Mouse (Mus musculus) midbrain, embryonic 14.5 days (tissue): ENCODE measurements around the gene Gpr137c. TPM values are rescaled to one million over a fixed set of nuclear protein-coding genes. Genes with fewer than 3 reads are reported as not detected.

Experiments
- ATAC-seq: fragments of 200-750 bp; cut with Nextera tagmentation; 2 replicates; pipeline ENCODE4 v1.8.0; 2017; ENCODE audit warnings: moderate number of reproducible peaks, moderate library complexity; ENCODE audit not compliant: low FRiP score, low TSS enrichment
- DNase-seq: peaks from one replicate; pipeline ENCODE4 v3.0.0-alpha.2; 2015
- H3K27ac ChIP-seq: fragments of 300-500 bp; sonication (generic); replicated peaks from 2 replicates; pipeline ENCODE4 v1.5.1; 2014; ENCODE audit warnings: mild to moderate bottlenecking, low read depth, low read length, moderate library complexity
- H3K27me3 ChIP-seq: fragments of 300-500 bp; sonication (generic); 2 replicates; pipeline ENCODE4 v1.6.1; 2014; ENCODE audit warnings: low read length, control low read depth, mixed read lengths; ENCODE audit not compliant: control insufficient read depth, insufficient read depth
- H3K36me3 ChIP-seq: fragments of 300-500 bp; sonication (generic); 2 replicates; pipeline ENCODE4 v1.6.1; 2014; ENCODE audit warnings: low read length, control low read depth; ENCODE audit not compliant: control insufficient read depth, insufficient read depth
- H3K4me1 ChIP-seq: fragments of 300-500 bp; sonication (generic); 2 replicates; pipeline ENCODE4 v1.6.1; 2014; ENCODE audit warnings: mild to moderate bottlenecking, antibody characterized with exemption, low read length, control low read depth; ENCODE audit not compliant: control insufficient read depth, insufficient read depth
- H3K4me2 ChIP-seq: fragments of 300-500 bp; sonication (generic); 2 replicates; pipeline ENCODE4 v1.6.1; 2014; ENCODE audit warnings: mild to moderate bottlenecking, low read length, moderate library complexity
- H3K4me3 ChIP-seq: fragments of 300-500 bp; sonication (generic); replicated peaks from 2 replicates; pipeline ENCODE4 v1.5.1; 2014; ENCODE audit warnings: low read depth, low read length
- H3K9ac ChIP-seq: fragments of 300-500 bp; sonication (generic); replicated peaks from 2 replicates; pipeline ENCODE4 v1.6.1; 2014; ENCODE audit warnings: mild to moderate bottlenecking, low read length, moderate library complexity
- H3K9me3 ChIP-seq: fragments of 300-500 bp; sonication (generic); 2 replicates; pipeline ENCODE4 v1.6.1; 2016; ENCODE audit warnings: low read length, control low read depth, mixed read lengths; ENCODE audit not compliant: control insufficient read depth
- WGBS: fragments of 180-500 bp; shearing (Covaris S2); extraction: QIAGEN DNeasy Blood & Tissue Kit; methylation state at CpG from one replicate; pipeline ENCODE4 v1.1.7; 2014; 5-methylcytosine and 5-hydroxymethylcytosine counted together
- polyA plus RNA-seq: library from polyadenylated mRNA; unstranded; fragments of >200 nt; fragmentation: Nextera tagmentation; extraction: Ambion mirVana; gene quantifications from 2 replicates; pipeline ENCODE4 v1.2.1, GENCODE M21; 2014

Gpr137c gene
- polyA plus RNA-seq, 1 experiment from 2014 or later: 21.1 TPM

DNA sequence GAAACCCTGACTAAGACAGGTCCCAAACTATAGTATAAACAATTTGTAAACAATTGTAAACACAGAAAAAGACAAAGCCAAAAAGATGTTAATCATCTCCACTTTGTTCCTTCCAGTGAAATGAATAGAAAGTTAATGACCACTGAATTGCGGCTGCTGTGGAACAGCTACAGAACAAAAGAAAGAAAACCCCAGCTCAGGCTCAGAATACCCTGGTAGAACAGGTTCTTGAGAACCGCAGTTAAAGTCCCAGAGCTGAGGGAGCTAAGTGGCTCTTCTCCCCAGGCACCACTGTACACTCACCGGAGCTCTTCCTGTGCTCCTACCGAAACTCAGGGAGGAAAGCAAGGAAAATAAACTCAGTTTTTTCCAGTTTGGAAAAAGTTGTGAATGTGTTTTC lies 8.8 kb upstream of the Gpr137c start:
- H3K4me2 ChIP-seq: no peak overlapping the region
- H3K4me3 ChIP-seq: no peak overlapping the region
- no peak overlapping the region for H3K27ac ChIP-seq
- peaks cover 34% of the 10 kb centered on the region for H3K36me3 ChIP-seq
- no peaks in the 10 kb centered on the region for H3K27me3 ChIP-seq
- H3K9me3 ChIP-seq: no peaks in the 10 kb centered on the region
- H3K9ac ChIP-seq: no peak overlapping the region
- no peaks in the 10 kb centered on the region for H3K4me1 ChIP-seq
- no peak for DNase-seq
- ATAC-seq: no peak
- WGBS: 75% methylated on average over 4 of the region's 4 CpGs

GRCm38 (mm10) chr14:45211431-45211830 lies 8.1 kb upstream of the Gpr137c start:
- 96% methylated on average over 1 of the region's 1 CpGs for WGBS

DNA sequence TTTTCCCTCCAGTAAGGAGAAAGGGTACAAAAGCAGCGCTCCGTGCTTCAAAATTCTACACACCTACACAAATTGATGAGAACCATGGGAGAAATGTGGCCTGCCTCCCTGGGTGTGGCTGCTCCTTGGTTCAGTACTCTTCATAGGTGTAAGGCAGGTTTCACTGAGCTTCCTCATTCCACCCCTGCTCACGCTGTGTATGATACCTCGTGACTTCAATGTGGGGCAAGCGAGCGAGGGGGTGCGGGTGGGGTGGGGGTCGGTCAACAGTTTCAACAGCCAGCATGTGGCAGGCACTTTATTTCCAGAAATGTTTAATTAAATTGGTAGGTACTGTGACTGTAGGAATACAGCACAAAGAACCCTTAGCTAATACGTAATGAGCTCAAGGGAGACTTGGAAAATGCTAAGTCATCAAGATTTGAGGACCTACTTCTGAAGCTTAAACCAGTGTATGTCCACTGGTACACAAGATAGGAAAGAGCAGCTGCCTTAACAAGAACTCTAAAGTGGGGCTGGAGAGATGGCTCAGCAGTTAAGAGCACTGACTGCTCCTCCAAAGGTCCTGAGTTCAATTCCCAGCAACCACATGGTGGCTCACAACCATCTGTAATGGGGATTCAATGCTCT lies 2.7 kb upstream of the Gpr137c start:
- Histone ChIP-seq H3K9ac (no peak overlapping the region), H3K27ac (no peak overlapping the region), H3K36me3 (peaks cover 7% of the 10 kb centered on the region; the same call in 1 of the 2 replicates), H3K4me1 (peaks cover 11% of the 10 kb centered on the region), H3K4me3 (no peak overlapping the region), H3K4me2 (no peak overlapping the region), H3K9me3 (no peaks in the 10 kb centered on the region), H3K27me3 (no peaks in the 10 kb centered on the region)
- ATAC-seq (no peak), DNase-seq (no peak)
- WGBS: 94% methylated on average over 9 of the region's 9 CpGs

More at GRCm38 (mm10) chr14:45211431-45211830, 8.1 kb upstream of the Gpr137c start:
- no peak overlapping the region for H3K9ac ChIP-seq
- H3K36me3 ChIP-seq: peaks cover 32% of the 10 kb centered on the region
- no peak for ATAC-seq
- no peak overlapping the region for H3K4me2 ChIP-seq
- H3K4me1 ChIP-seq: no peaks in the 10 kb centered on the region
- no peak overlapping the region for H3K4me3 ChIP-seq
- DNase-seq: no peak
- H3K27me3 ChIP-seq: no peaks in the 10 kb centered on the region
- H3K27ac ChIP-seq: no peak overlapping the region
- H3K9me3 ChIP-seq: no peaks in the 10 kb centered on the region

- Histone ChIP-seq H3K27me3 (no peaks in the 10 kb centered on the region), H3K9ac (peak overlapping the region; percentile 65; the same call in 1 of the 2 replicates), H3K27ac (no peak overlapping the region), H3K9me3 (no peaks in the 10 kb centered on the region), H3K4me2 (peak overlapping the region; percentile 72), H3K4me3 (peak overlapping the region; percentile 73), H3K36me3 (0 out of 2 replicates have a peak, but pooled peaks cover 4% of the 10 kb centered on the region), H3K4me1 (peaks cover 14% of the 10 kb centered on the region)
- 88% methylated on average over 4 of the region's 4 CpGs for WGBS
- ATAC-seq (no peak), DNase-seq (no peak)
Measured at GRCm38 (mm10) chr14:45217693-45218092, 1.8 kb upstream of the Gpr137c start.

- Histone ChIP-seq H3K4me2 (peak within 1 kb of the TSS; percentile 72), H3K9ac (peak within 1 kb of the TSS; percentile 85), H3K27me3 (no peaks in the 10 kb centered on the region), H3K4me1 (peaks cover 14% of the 10 kb centered on the region), H3K4me3 (peak within 1 kb of the TSS; percentile 73), H3K36me3 (no peaks in the 10 kb centered on the region), H3K27ac (peak within 1 kb of the TSS; percentile 95), H3K9me3 (no peaks in the 10 kb centered on the region)
- ATAC-seq (peak; percentile 47), DNase-seq (peak; percentile 93)
- under 1% methylated on average over 59 of the region's 59 CpGs for whole genome bisulfite sequencing
Measured at GRCm38 (mm10) chr14:45220090-45220956, 806 bp downstream of the Gpr137c start, which contains the start of gene Txndc16. Gene Txndc16 (minus strand): TSS chr14:45220328.

DNA sequence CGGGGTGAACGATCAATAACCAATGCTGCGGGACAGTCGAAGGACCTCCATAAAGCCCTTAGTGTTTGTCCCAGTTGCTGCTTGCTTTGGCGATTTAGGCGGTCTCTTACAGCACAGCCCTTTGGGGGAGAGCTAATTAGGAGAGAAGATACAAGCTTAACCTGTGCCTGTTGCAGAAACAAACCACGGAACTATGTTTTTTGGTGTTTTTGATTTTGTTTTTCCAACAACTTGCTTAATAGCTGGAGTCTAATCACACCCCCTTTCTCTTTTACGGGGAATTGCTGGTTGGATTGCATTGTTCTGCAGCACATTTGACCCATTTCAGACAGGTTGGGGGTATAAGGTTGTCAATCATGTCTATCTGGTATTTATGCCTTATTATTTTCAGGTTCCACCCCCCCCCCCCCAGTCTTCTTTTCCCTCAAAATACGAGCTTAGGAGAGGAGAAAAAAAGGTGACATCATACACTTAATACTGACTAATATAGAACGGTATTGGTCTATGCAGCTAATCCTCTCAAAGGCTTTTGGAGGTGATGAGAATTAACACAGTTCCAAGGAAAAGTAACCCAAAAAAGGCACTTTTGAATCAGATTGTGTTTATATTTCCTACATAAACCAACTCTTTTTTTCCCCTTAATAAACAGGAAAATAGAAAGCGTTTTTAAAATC lies 1.6 kb downstream of the Gpr137c start:
- no peaks in the 10 kb centered on the region for H3K9me3 ChIP-seq
- peak overlapping the region; percentile 52 for H3K4me2 ChIP-seq
- H3K4me3 ChIP-seq: peak overlapping the region; percentile 73
- H3K27me3 ChIP-seq: no peaks in the 10 kb centered on the region
- ATAC-seq (no peak), DNase-seq (no peak)
- no peaks in the 10 kb centered on the region for H3K36me3 ChIP-seq
- peaks cover 14% of the 10 kb centered on the region for H3K4me1 ChIP-seq
- peak overlapping the region; percentile 95 for H3K27ac ChIP-seq
- peak overlapping the region; percentile 85 for H3K9ac ChIP-seq
- 7% methylated on average over 11 of the region's 11 CpGs for WGBS

DNA sequence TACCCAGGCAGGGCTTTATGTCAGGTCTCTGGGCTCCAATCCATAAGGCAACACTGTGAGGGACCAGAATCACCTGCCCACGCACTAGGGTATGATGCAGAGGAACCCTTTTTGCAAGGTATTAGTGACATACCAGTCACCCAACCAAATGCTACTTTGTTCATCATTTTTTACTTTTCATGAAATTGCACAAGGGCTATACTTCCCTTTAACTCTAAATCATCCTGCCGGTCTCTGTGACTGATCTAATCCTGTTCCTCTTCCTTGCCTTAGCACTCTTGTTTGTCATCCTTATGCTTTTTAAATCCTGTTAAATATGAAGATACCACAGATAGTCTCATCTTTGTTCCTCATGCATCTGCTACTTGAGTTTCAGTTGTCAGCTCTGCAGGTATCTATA lies 19.5 kb downstream of the Gpr137c start:
- 76% methylated on average over 2 of the region's 2 CpGs for WGBS
- DNase-seq (no peak), ATAC-seq (no peak)
- Histone ChIP-seq H3K27me3 (no peaks in the 10 kb centered on the region), H3K9me3 (no peaks in the 10 kb centered on the region), H3K4me1 (no peaks in the 10 kb centered on the region), H3K4me2 (no peak overlapping the region), H3K36me3 (no peaks in the 10 kb centered on the region), H3K4me3 (no peak overlapping the region), H3K9ac (no peak overlapping the region), H3K27ac (no peak overlapping the region)

GRCm38 (mm10) chr14:45241613-45242012 lies 22.1 kb downstream of the Gpr137c start:
- Histone ChIP-seq H3K9me3 (no peaks in the 10 kb centered on the region), H3K4me2 (no peak overlapping the region), H3K4me3 (no peak overlapping the region), H3K27me3 (no peaks in the 10 kb centered on the region), H3K9ac (no peak overlapping the region), H3K36me3 (peaks cover 4% of the 10 kb centered on the region), H3K27ac (no peak overlapping the region), H3K4me1 (no peaks in the 10 kb centered on the region)
- no peak for DNase-seq
- WGBS: 54% methylated on average over 1 of the region's 1 CpGs
- ATAC-seq: no peak
